In genomic region chr8:84087156-84087555, GRCm38 (mm10) we compare ENCODE assay signal across 28 mouse cellular contexts. TPM values are rescaled to one million over a fixed set of nuclear protein-coding genes. Genes with fewer than 3 reads are reported as not detected.
A peak's percentile ranks its signal among the peaks of the same experiment; 100 is the strongest.
DNase-seq lines count a peak whose midpoint lies in the region; ATAC-seq and TF ChIP-seq lines count a peak whose summit lies in the region.
"Had no signal": no experiment of that assay in that cellular context is flagged by ENCODE, and none has a peak within 500 bp of the region (broad histone marks: within the 10 kb centered on the region; RNA-seq: fewer than 3 reads in every experiment).

No protein-coding gene starts in this region.

- WGBS in kidney, embryonic 16.5 days = 79% methylated on average over 7 of the region's 7 CpGs
- WGBS in kidney, adult 2 months = 56% methylated on average over 7 of the region's 7 CpGs
- 88% methylated on average over 7 of the region's 7 CpGs for WGBS in kidney, embryonic 14.5 days
- 89% methylated on average over 7 of the region's 7 CpGs for WGBS in embryonic facial prominence, embryonic 10.5 days

- TF ChIP-seq POLR2A in kidney, adult 2 months (IDR thresholded peaks at IDR 0.05; ENCODE audit: low read depth, low read length) = no peak

- no peaks in the 10 kb centered on the region for H3K27me3 ChIP-seq in kidney, embryonic 16.5 days (ENCODE audit: insufficient read depth, low read length)
- H3K27me3 ChIP-seq in kidney, adult 2 months (replicated peaks; ENCODE audit: control insufficient read depth, insufficient read depth, low read length) = no peaks in the 10 kb centered on the region
- no peaks in the 10 kb centered on the region for H3K27me3 ChIP-seq in kidney, embryonic 14.5 days (ENCODE audit: control insufficient read depth, insufficient read depth, low read length)
- no peaks in the 10 kb centered on the region for H3K27me3 ChIP-seq in embryonic facial prominence, embryonic 10.5 days (replicated peaks; ENCODE audit: low read depth, poor library complexity, severe bottlenecking)
- H3K27me3 ChIP-seq: CH12.LX; embryonic facial prominence, embryonic 13.5 days; embryonic facial prominence, embryonic 15.5 days; forebrain, embryonic 12.5 days; Patski had no signal

- no peak overlapping the region for H3K4me3 ChIP-seq in kidney, embryonic 16.5 days (ENCODE audit: low read length)
- H3K4me3 ChIP-seq in kidney, adult 2 months (ENCODE audit: insufficient read depth, low read depth, low read length) = no peak overlapping the region
- no peak overlapping the region for H3K4me3 ChIP-seq in kidney, embryonic 14.5 days (ENCODE audit: low read length)
- no peak overlapping the region for H3K4me3 ChIP-seq in embryonic facial prominence, embryonic 10.5 days
- H3K4me3 ChIP-seq: embryonic facial prominence, embryonic 13.5 days; embryonic facial prominence, embryonic 15.5 days; erythroblast, embryonic 14.5 days; forebrain, embryonic 10.5 days; forebrain, embryonic 12.5 days had no signal

- H3K9ac ChIP-seq in kidney, embryonic 16.5 days (replicated peaks; ENCODE audit: low read length) = no peak overlapping the region
- no peak overlapping the region for H3K9ac ChIP-seq in kidney, embryonic 14.5 days (ENCODE audit: low read depth, low read length)
- H3K9ac ChIP-seq: embryonic facial prominence, embryonic 13.5 days; embryonic facial prominence, embryonic 15.5 days; forebrain, embryonic 12.5 days had no signal

- H3K4me1 ChIP-seq in kidney, embryonic 16.5 days (ENCODE audit: insufficient read depth, low read length) = peaks cover 4% of the 10 kb centered on the region; the same call in 1 of the 2 replicates
- peaks cover 3% of the 10 kb centered on the region; the same call in 1 of the 2 replicates for H3K4me1 ChIP-seq in kidney, adult 2 months (ENCODE audit: control insufficient read depth, insufficient read depth, low read length)
- H3K4me1 ChIP-seq in kidney, embryonic 14.5 days (ENCODE audit: control insufficient read depth, insufficient read depth, low read length) = no peaks in the 10 kb centered on the region
- H3K4me1 ChIP-seq in embryonic facial prominence, embryonic 10.5 days = peaks cover 18% of the 10 kb centered on the region

- peaks cover 66% of the 10 kb centered on the region for H3K36me3 ChIP-seq in kidney, embryonic 16.5 days (ENCODE audit: insufficient read depth, low read length)
- no peaks in the 10 kb centered on the region for H3K36me3 ChIP-seq in kidney, adult 2 months (ENCODE audit: control insufficient read depth, insufficient read depth, low read length)
- H3K36me3 ChIP-seq in kidney, embryonic 14.5 days (ENCODE audit: control insufficient read depth, insufficient read depth, low read length) = peaks cover 75% of the 10 kb centered on the region
- peaks cover 98% of the 10 kb centered on the region for H3K36me3 ChIP-seq in embryonic facial prominence, embryonic 10.5 days (replicated peaks)

- H3K9me3 ChIP-seq in kidney, embryonic 16.5 days (ENCODE audit: low read length) = no peaks in the 10 kb centered on the region
- no peaks in the 10 kb centered on the region for H3K9me3 ChIP-seq in kidney, embryonic 14.5 days (ENCODE audit: control insufficient read depth, low read length)
- H3K9me3 ChIP-seq in embryonic facial prominence, embryonic 10.5 days = no peaks in the 10 kb centered on the region
- H3K9me3 ChIP-seq: embryonic facial prominence, embryonic 13.5 days; embryonic facial prominence, embryonic 15.5 days; forebrain, embryonic 10.5 days; forebrain, embryonic 12.5 days; G1E had no signal

- no peak overlapping the region for H3K4me2 ChIP-seq in kidney, embryonic 16.5 days (replicated peaks; ENCODE audit: low read depth, low read length)
- no peak overlapping the region for H3K4me2 ChIP-seq in kidney, embryonic 14.5 days (replicated peaks; ENCODE audit: low read depth, low read length)
- H3K4me2 ChIP-seq: embryonic facial prominence, embryonic 13.5 days; embryonic facial prominence, embryonic 15.5 days; forebrain, embryonic 12.5 days had no signal

- TF ChIP-seq CTCF in kidney, adult 2 months (conservative IDR thresholded peaks at IDR 0.05; ENCODE audit: insufficient read depth, insufficient read length, low read depth, low read length) = no peak

- no peak overlapping the region for H3K27ac ChIP-seq in kidney, embryonic 16.5 days (ENCODE audit: low read length)
- peak overlapping the region; percentile 5; the same call in 1 of the 2 replicates for H3K27ac ChIP-seq in kidney, adult 2 months (ENCODE audit: insufficient read depth, low read depth, low read length)
- no peak overlapping the region for H3K27ac ChIP-seq in kidney, embryonic 14.5 days (ENCODE audit: low read depth, low read length)
- H3K27ac ChIP-seq in embryonic facial prominence, embryonic 10.5 days (replicated peaks) = no peak overlapping the region
- H3K27ac ChIP-seq: embryonic facial prominence, embryonic 13.5 days; embryonic facial prominence, embryonic 15.5 days; forebrain, embryonic 10.5 days; forebrain, embryonic 12.5 days had no signal

- peak; percentile 55 for DNase-seq in kidney, adult 11 months
- peak; percentile 69 for DNase-seq in kidney, adult 2 months
- peak; percentile 44 for DNase-seq in kidney, postnatal 14 days
- DNase-seq in kidney, postnatal 36 days = peak; percentile 61 to 73
- DNase-seq in embryonic facial prominence, embryonic 10.5 days (ENCODE audit: low spot score) = no peak
- DNase-seq: adrenal gland, adult 8-10 months; adrenal gland, postnatal 14 days; adrenal gland, postnatal 36 days; B cell, adult 2 months; cerebellum, adult 11-12 months; cerebellum, adult 2 months; cerebellum, adult 9-10 months; cerebellum, postnatal 10 days had no signal

- no peak for ATAC-seq in kidney, embryonic 16.5 days (ENCODE audit: low FRiP score, low TSS enrichment)
- no peak for ATAC-seq in kidney, embryonic 14.5 days (ENCODE audit: low FRiP score, low TSS enrichment)
- ATAC-seq: activated CD4-positive, CD25-positive, alpha-beta regulatory T cell, adult 4 months; CD4-positive, CD25-positive, alpha-beta regulatory T cell, adult 4 months; forebrain, embryonic 14.5 days; Patski had no signal

RNA-seq across cellular contexts. Expression of gene Dcaf15, which starts 17.4 kb away (rescaled TPM):
- 11.0 and 11.3 TPM in 2 replicates for polyA plus RNA-seq in kidney, embryonic 16.5 days (2015; fragmentation: Nextera tagmentation; extraction: Ambion mirVana)
- 28.2 and 30.1 TPM in 2 replicates for polyA plus RNA-seq in kidney, adult 2 months (2012; rRNA removed)
- polyA plus RNA-seq in kidney, embryonic 14.5 days (2014; fragmentation: Nextera tagmentation; extraction: Ambion mirVana) = 10.4 and 18.3 TPM in 2 replicates
- 15.9 and 18.0 TPM in 2 replicates for polyA plus RNA-seq in embryonic facial prominence, embryonic 10.5 days (2016; fragmentation: Nextera tagmentation; extraction: Ambion mirVana)

RNA-seq across cellular contexts. Expression of gene Rfx1, which starts 20.5 kb away (rescaled TPM):
- polyA plus RNA-seq in kidney, embryonic 16.5 days (2015; fragmentation: Nextera tagmentation; extraction: Ambion mirVana) = 10.5 and 11.2 TPM in 2 replicates
- 15.8 and 18.0 TPM in 2 replicates for polyA plus RNA-seq in kidney, adult 2 months (2012; rRNA removed)
- 10.4 and 13.7 TPM in 2 replicates for polyA plus RNA-seq in kidney, embryonic 14.5 days (2014; fragmentation: Nextera tagmentation; extraction: Ambion mirVana)
- polyA plus RNA-seq in embryonic facial prominence, embryonic 10.5 days (2016; fragmentation: Nextera tagmentation; extraction: Ambion mirVana) = 9.7 TPM in 2 replicates

RNA-seq across cellular contexts. Expression of gene Gm10643, which starts 22.2 kb away (rescaled TPM):
- 1.2 TPM in 2 replicates for polyA plus RNA-seq in kidney, embryonic 16.5 days (2015; fragmentation: Nextera tagmentation; extraction: Ambion mirVana)
- polyA plus RNA-seq in kidney, adult 2 months (2012; rRNA removed) = 1.1 and 1.2 TPM in 2 replicates
- 1.2 and 2.2 TPM in 2 replicates for polyA plus RNA-seq in kidney, embryonic 14.5 days (2014; fragmentation: Nextera tagmentation; extraction: Ambion mirVana)
- polyA plus RNA-seq in embryonic facial prominence, embryonic 10.5 days (2016; fragmentation: Nextera tagmentation; extraction: Ambion mirVana) = 1.1 and 1.4 TPM in 2 replicates
- polyA plus RNA-seq: erythroblast, embryonic 14.5 days had no signal

RNA-seq across cellular contexts. Expression of gene Podnl1, which starts 38.6 kb away (rescaled TPM):
- 0.24 and 0.30 TPM in 2 replicates for polyA plus RNA-seq in kidney, embryonic 16.5 days (2015; fragmentation: Nextera tagmentation; extraction: Ambion mirVana)
- polyA plus RNA-seq in kidney, adult 2 months (2012; rRNA removed) = 0.48 and 0.67 TPM in 2 replicates
- 0.19 and 0.34 TPM in 2 replicates for polyA plus RNA-seq in kidney, embryonic 14.5 days (2014; fragmentation: Nextera tagmentation; extraction: Ambion mirVana)
- 0.08 and 0.12 TPM in 2 replicates for polyA plus RNA-seq in embryonic facial prominence, embryonic 10.5 days (2016; fragmentation: Nextera tagmentation; extraction: Ambion mirVana)
- polyA plus RNA-seq: cortical plate, adult 2 months; embryonic facial prominence, embryonic 11.5 days; erythroblast, embryonic 14.5 days had no signal

RNA-seq across cellular contexts. Expression of gene Rln3, which starts 42.4 kb away (rescaled TPM):
- polyA plus RNA-seq in kidney, embryonic 16.5 days (2015; fragmentation: Nextera tagmentation; extraction: Ambion mirVana) = not detected in 2 replicates
- 0.19 TPM in 1 of 2 replicates, not detected in the other for polyA plus RNA-seq in kidney, adult 2 months (2012; rRNA removed)
- 0.33 TPM in 1 of 2 replicates, not detected in the other for polyA plus RNA-seq in kidney, embryonic 14.5 days (2014; fragmentation: Nextera tagmentation; extraction: Ambion mirVana)
- polyA plus RNA-seq in embryonic facial prominence, embryonic 10.5 days (2016; fragmentation: Nextera tagmentation; extraction: Ambion mirVana) = not detected in 2 replicates
- polyA plus RNA-seq: cortical plate, adult 2 months; embryonic facial prominence, embryonic 11.5 days; embryonic facial prominence, embryonic 13.5 days; embryonic facial prominence, embryonic 15.5 days; erythroblast, embryonic 14.5 days; forebrain, embryonic 10.5 days; forebrain, embryonic 12.5 days; forebrain, embryonic 14.5 days; G1E; Patski had no signal
